Mouse (Mus musculus): ENCODE measurements at regions not wholly inside any gene's neighbourhood (a gene's known extent, or its start where the extent isn't known, plus 50 kb on each side); places are given as distances from the start of the nearest gene placed in this dataset.
A peak's percentile ranks its signal among the peaks of the same experiment; 100 is the strongest.

DNA sequence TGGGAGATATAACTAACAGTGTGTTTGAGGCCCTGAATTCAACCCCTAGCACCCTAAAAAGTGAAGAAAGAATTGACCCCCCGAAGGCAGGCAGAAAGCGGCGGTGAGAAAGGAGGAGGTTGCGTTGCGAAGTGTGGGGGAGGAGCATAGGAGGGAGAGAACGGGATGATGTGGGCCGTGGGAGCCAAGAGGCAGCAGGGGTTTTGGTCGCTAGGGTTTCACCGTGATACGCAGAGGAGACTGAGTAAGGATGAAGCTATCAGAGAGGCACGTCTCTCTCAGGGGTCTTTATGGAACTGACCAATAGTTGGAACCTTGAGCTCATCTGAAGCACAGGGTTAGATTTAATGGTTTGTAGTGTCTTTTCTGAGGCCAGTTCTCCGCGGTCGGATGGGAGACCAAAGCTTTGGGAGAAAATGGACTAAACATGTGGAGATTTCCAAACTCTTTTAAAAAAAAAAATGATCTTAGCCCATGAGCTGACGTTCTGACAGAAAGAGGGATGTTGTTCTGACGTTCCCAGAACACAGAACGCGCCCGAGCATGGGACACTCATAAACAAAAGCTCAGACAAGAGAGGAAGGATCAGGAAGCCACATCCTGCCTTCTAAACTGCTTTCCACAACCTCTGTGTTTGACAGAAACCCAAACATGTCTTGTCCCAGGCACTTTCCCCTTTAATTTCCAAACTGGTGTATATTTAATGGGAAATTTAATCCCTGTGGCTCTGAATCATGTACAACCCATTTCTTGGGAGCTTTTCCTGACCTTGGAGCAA is 499.7 kb upstream of the Adam5 start:
- TF ChIP-seq POLR2A (IDR thresholded peaks at IDR 0.05; ENCODE audit: insufficient read depth, low read depth, low read length) (no peak), CTCF (IDR thresholded peaks at IDR 0.05) (no peak), EP300 (IDR thresholded peaks at IDR 0.05; ENCODE audit: insufficient read depth, low read depth, low read length) (no peak)
- 49% methylated on average over 19 of the region's 19 CpGs for whole genome bisulfite sequencing
- DNase-seq, result no peak
- no peak overlapping the region for H3K27ac ChIP-seq
- H3K27me3 ChIP-seq (ENCODE audit: control insufficient read depth, insufficient read depth, low read length), result peaks cover 2% of the 10 kb centered on the region; the same call in 1 of the 2 replicates
- no peak overlapping the region for H3K9ac ChIP-seq (ENCODE audit: low read depth, low read length)
- intact Hi-C loops (cut with DNase I), result no loop called here
- no peaks in the 10 kb centered on the region for H3K4me1 ChIP-seq (ENCODE audit: control insufficient read depth, insufficient read depth, low read length)
- no peaks in the 10 kb centered on the region for H3K36me3 ChIP-seq (ENCODE audit: control insufficient read depth, insufficient read depth, low read length)
- H3K79me2 ChIP-seq (replicated peaks; ENCODE audit: control insufficient read depth, insufficient read depth, low read length), result no peaks in the 10 kb centered on the region
- no peak overlapping the region for H3K4me3 ChIP-seq

DNA sequence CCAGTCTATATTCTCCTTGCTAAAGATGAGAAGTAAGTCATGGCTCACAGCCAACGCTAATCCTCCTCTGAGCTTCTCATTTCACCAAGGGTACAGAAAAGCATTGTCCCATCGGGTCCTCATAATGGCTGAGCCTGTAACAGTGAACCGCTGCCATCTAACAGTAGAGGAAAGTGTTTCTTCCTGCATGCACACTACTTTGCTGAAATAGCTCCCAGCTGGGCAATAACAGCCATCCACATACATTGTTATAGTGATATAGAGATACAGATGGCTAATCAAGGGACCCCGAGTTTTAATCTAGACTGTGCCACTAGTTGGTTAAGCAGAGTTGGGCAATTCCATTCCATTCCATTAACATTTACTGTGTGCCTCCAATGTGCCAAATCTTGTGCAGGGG is 492.2 kb upstream of the Adam5 start:
- WGBS, result 77% methylated on average over 4 of the region's 4 CpGs
- no peak overlapping the region for H3K9ac ChIP-seq (ENCODE audit: low read depth, low read length)

DNA sequence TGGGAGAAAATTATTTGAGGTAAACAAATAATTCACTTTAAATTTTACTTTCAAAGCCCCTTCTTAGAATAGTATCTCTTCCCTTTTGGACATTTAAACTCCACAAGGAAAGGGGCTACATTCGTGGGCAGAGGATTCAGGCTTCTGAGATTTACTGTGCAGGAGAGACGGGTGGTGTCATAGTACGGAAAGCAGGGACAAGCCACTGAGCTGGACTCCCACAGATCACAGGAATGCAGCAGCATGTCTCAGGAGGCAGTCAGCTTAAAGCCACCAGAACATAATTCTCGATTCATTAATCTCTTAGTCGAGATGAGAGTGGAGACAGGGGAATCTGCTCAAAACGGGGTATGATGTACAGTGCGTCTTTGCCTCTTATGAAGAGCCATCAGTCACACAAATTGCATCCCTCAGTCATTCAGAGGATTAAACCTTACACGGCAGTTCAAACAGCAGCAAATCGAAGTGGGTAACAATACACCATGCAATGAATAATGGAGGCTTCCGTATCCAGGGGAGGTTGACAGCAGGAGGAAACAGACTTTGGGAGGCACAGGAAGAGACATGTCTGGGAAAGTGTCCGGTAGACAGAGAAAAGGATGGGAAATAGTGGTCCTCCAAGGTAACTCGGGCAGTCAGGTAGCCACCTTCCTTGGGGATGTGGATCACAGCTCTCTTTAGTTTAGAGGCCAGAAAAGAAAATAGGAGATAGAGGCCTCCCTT is 487.8 kb upstream of the Adam5 start:
- H3K4me3 ChIP-seq, result no peak overlapping the region
- TF ChIP-seq CTCF (IDR thresholded peaks at IDR 0.05) (no peak), POLR2A (IDR thresholded peaks at IDR 0.05; ENCODE audit: insufficient read depth, low read depth, low read length) (no peak), EP300 (IDR thresholded peaks at IDR 0.05; ENCODE audit: insufficient read depth, low read depth, low read length) (no peak)
- no peak for DNase-seq
- intact Hi-C loops (cut with DNase I), result no loop called here
- no peak overlapping the region for H3K9ac ChIP-seq (ENCODE audit: low read depth, low read length)
- WGBS, result 47% methylated on average over 12 of the region's 12 CpGs
- H3K4me1 ChIP-seq (ENCODE audit: control insufficient read depth, insufficient read depth, low read length), result no peaks in the 10 kb centered on the region; the same call in 1 of the 2 replicates
- H3K27me3 ChIP-seq (ENCODE audit: control insufficient read depth, insufficient read depth, low read length), result no peaks in the 10 kb centered on the region
- no peaks in the 10 kb centered on the region for H3K36me3 ChIP-seq (ENCODE audit: control insufficient read depth, insufficient read depth, low read length)
- no peaks in the 10 kb centered on the region for H3K79me2 ChIP-seq (replicated peaks; ENCODE audit: control insufficient read depth, insufficient read depth, low read length)
- no peak overlapping the region for H3K27ac ChIP-seq

More for the DNA sequence above, 492.2 kb upstream of the Adam5 start:
- Histone ChIP-seq H3K36me3 (ENCODE audit: control insufficient read depth, insufficient read depth, low read length) (no peaks in the 10 kb centered on the region), H3K27me3 (ENCODE audit: control insufficient read depth, insufficient read depth, low read length) (no peaks in the 10 kb centered on the region), H3K4me3 (no peak overlapping the region), H3K27ac (no peak overlapping the region), H3K4me1 (ENCODE audit: control insufficient read depth, insufficient read depth, low read length) (no peaks in the 10 kb centered on the region), H3K79me2 (replicated peaks; ENCODE audit: control insufficient read depth, insufficient read depth, low read length) (no peaks in the 10 kb centered on the region)
- no peak for TF ChIP-seq POLR2A (IDR thresholded peaks at IDR 0.05; ENCODE audit: insufficient read depth, low read depth, low read length)
- TF ChIP-seq EP300 (IDR thresholded peaks at IDR 0.05; ENCODE audit: insufficient read depth, low read depth, low read length), result no peak
- TF ChIP-seq CTCF (IDR thresholded peaks at IDR 0.05), result no peak
- intact Hi-C loops (cut with DNase I), result no loop called here
- no peak for DNase-seq

DNA sequence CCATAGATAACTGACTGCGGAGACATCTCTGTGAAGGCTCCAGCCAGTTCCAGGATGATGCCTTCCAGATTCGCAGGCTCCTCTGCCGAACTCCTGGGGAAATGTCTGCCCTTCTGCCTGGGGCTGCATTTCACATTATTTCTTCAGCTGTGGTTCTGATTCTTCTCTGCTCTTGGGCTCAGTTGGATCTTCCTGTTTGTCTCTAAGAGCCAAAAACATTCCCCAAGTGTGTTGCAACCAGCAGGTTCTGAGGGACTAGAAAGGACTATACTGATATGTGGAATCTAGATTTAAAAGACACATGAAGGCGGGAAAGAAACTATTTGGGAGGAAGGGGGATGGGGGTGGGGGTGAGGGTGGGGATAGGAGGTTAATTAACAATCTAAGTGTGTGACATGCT is 483.8 kb upstream of the Adam5 start:
- intact Hi-C loops (cut with DNase I), result no loop called here
- Histone ChIP-seq H3K4me3 (no peak overlapping the region), H3K4me1 (ENCODE audit: control insufficient read depth, insufficient read depth, low read length) (no peaks in the 10 kb centered on the region; the same call in 1 of the 2 replicates), H3K79me2 (replicated peaks; ENCODE audit: control insufficient read depth, insufficient read depth, low read length) (no peaks in the 10 kb centered on the region), H3K36me3 (ENCODE audit: control insufficient read depth, insufficient read depth, low read length) (no peaks in the 10 kb centered on the region), H3K27me3 (ENCODE audit: control insufficient read depth, insufficient read depth, low read length) (no peaks in the 10 kb centered on the region), H3K9ac (ENCODE audit: low read depth, low read length) (no peak overlapping the region), H3K27ac (peak overlapping the region; percentile 62)
- TF ChIP-seq CTCF (IDR thresholded peaks at IDR 0.05), result no peak
- TF ChIP-seq EP300 (IDR thresholded peaks at IDR 0.05; ENCODE audit: insufficient read depth, low read depth, low read length), result no peak
- no peak for TF ChIP-seq POLR2A (IDR thresholded peaks at IDR 0.05; ENCODE audit: insufficient read depth, low read depth, low read length)
- WGBS, result 74% methylated on average over 4 of the region's 4 CpGs
- DNase-seq, result peak; percentile 18 to 30

DNA sequence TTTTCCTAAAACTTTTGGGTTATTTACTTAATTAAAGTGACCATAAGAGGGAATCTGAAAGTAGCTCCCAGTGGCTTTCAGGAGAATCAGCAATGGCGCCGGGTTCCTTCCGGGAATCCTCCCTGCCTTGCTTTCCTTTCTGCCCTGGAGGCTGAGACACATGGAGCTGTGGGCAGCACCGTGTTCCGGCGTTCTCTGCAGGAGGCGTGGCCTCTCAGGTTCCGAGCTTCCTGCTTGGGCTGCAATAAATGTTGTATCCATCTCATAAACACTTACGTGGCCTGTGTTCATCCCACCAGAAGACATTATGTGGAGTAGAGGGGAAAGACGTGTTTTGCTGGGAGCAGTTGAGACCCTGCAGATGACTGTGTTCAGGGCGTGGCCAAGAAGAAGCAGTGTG is 483.3 kb upstream of the Adam5 start:
- no peak overlapping the region for H3K4me3 ChIP-seq
- DNase-seq, result peak; percentile 21 to 41
- whole genome bisulfite sequencing, result 75% methylated on average over 11 of the region's 11 CpGs
- no peaks in the 10 kb centered on the region; the same call in 1 of the 2 replicates for H3K4me1 ChIP-seq (ENCODE audit: control insufficient read depth, insufficient read depth, low read length)
- H3K9ac ChIP-seq (ENCODE audit: low read depth, low read length), result no peak overlapping the region
- no peaks in the 10 kb centered on the region for H3K36me3 ChIP-seq (ENCODE audit: control insufficient read depth, insufficient read depth, low read length)
- intact Hi-C loops (cut with DNase I), result no loop called here
- H3K27ac ChIP-seq, result peak overlapping the region; percentile 62
- TF ChIP-seq POLR2A (IDR thresholded peaks at IDR 0.05; ENCODE audit: insufficient read depth, low read depth, low read length) (no peak), EP300 (IDR thresholded peaks at IDR 0.05; ENCODE audit: insufficient read depth, low read depth, low read length) (no peak), CTCF (IDR thresholded peaks at IDR 0.05) (no peak)
- no peaks in the 10 kb centered on the region for H3K27me3 ChIP-seq (ENCODE audit: control insufficient read depth, insufficient read depth, low read length)
- no peaks in the 10 kb centered on the region for H3K79me2 ChIP-seq (replicated peaks; ENCODE audit: control insufficient read depth, insufficient read depth, low read length)

Data from heart, adult 2 months (tissue).